Mouse (Mus musculus): ENCODE measurements around the gene Pex5.
"Not testable (repeated sequence)": the region's sequence is repeated elsewhere in the genome, so short reads cannot be mapped to it uniquely, and the experiment has no call there.

The Pex5 gene

DNA sequence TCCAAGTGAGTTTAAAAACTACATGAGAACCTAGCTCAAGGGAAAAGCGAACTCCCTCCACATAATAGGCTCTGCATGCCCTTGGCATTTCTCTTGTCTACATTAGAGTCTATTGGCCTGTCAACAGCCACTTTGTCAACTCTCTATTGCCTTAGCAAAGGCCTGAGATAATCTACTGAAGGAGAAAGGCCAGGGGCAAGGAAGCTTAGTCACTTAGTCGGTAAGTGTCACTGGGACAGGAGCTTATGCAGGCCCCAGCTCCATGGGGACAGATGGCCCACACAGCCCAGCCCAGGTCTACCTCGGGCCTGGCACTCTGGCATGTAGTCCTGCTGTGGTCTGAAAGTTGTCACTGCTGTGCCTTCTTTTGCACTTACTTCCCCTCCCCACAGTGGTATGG lies 11.7 kb upstream of the Pex5 start:
- no peak for DNase-seq

DNA sequence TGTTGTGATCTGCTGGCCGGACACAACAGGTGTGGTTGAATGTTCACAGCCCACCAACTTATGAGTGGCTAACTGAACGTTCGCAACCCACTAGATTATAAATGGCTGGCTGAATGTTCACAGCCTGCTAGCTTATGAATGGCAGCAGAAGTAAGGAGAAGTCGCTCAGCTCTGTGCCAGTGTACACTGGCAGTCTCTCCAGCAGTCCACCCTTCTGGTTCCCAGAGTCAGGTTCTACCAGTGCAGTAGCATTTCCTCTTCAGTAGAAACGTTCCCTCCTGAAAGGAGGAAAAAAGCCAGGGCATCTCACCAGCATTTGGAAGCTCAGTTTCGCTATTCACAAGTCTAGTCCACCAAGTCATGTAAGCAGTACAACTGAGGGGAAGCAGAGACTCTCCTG lies 10.7 kb upstream of the Pex5 start:
- no peak for DNase-seq

DNA sequence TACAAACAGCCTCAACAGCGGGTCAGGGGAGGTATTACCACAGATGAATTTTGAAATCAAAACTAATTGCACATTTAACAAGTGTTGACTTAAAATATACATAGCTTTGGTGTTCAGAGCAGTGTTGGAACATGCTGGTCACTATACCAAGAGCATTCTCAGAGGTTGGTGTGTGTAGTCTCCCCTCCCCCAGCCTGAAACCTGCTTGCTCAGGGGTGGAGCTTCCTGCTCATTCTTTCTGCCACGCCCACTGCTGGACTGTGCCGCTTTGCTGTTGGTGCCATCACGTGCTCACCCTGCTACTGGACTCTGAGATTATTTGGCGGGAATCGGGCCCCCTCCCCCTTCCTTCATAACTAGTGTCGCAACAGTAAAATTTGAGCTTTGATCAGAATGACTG lies 10.2 kb upstream of the Pex5 start:
- DNase-seq, result not testable (repeated sequence)

DNA sequence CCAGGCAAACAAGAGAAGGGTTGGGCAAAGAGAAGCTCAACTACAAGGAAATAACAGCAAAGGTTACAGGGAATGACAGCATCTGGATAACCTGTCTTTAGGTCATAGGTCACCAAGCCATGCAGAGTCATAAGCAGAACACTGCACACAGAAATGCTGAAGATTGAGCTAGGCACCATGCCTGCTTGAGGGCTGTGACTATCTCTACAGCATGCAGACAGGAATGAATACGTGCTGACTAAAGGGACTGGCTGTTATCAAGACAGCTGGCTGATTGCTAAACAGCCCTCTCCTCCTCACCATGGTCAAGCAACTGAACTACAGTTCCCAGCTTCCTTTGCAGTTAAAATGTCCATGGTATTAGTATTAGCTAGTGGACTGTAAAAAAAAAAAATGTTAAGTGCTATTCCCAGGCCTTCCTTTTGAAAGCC lies 9.2 kb upstream of the Pex5 start:
- DNase-seq, result no peak

DNA sequence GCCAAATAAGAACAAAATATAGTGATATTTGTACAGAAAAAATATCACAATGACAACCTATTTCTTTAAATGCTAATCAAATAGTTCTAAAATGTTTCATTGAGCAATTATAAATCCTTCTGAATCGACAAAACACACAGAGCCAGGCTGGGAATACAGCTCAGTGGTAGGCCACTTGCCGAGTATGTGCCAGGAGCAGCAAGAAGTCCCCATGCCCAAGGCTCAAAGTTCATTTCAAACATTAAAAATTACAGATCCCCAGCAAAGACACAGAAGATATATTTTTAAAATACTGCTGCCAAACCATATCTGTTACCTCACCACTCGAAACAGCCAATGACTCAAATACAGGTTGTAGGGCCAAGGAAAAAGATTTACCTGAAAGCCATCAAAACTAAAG lies 3.8 kb upstream of the Pex5 start:
- DNase-seq, result no peak

DNA sequence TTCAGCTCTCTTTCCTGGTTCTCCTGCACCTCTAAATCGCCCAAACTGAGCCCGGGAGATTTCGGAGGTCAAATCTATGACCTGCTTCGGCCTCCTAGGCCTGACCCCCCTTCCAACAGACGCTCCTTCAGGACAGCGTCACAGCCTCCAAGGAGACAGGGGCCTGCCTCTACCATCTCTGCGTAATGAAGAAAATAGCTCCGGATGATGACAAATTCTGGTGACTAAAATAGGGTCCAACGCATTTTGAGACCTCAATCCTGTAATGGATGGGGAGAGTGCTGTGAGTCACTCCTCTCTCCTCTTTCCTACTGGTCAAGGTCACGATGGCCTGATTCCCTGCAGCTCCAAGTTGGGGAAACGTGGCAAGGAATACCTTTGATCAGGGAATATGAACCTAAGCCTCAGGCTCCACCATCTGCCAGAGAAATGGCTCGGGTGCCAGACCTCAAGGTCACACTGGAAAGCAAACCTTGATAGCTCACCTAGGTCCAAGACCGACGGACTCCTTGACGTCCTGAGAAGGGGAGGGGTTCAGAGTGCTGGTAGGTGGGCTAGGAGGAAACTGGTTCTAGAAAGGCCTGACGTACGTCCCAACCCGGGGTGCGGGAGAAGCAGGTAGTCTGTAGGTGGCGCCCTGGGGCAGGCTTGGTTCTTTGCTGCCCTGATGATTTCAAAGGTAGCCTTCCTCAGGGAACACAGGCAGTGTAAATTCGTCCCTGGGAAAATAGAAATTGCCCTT lies 651 bp upstream of the Pex5 start:
- peak; percentile 93 to 95 for DNase-seq

DNA sequence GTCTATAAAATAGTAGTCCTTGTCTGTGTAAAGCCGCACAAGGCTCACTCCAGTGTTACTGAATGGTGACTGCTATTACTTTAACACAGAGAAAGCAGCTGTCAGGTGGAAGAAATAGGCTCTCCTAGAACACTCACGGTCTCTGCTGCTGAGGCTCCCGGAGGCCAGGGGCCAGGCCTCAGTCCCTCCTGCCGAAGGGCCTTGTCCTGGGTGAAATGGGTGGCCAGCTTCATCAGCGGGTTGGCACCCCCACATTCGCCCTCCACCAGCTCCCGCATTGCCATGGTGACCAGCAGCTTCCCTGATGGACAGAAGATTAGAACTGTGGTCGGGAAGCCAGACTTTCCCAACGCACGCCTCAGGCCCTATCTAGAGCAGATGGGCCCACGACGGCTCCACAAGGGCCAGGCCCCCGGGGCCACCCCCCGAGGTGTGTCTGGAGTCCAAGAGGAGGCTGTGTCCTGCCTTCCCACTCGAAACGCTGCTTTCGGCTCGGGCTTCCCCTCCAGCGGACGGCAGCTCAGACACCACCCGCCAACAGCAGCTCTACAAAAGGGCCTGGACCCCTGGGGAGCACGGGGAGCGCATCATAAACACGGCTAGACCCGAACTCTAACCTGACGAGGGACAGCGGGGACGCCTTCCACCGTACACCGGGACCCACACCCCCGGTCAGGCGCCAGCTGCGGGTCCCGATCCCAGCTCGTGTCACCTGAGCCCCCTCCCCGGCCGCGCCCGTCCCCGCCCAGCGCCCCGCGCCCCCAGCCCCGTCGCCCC lies 529 bp downstream of the Pex5 start:
- peak; percentile 74 to 79 for DNase-seq

DNA sequence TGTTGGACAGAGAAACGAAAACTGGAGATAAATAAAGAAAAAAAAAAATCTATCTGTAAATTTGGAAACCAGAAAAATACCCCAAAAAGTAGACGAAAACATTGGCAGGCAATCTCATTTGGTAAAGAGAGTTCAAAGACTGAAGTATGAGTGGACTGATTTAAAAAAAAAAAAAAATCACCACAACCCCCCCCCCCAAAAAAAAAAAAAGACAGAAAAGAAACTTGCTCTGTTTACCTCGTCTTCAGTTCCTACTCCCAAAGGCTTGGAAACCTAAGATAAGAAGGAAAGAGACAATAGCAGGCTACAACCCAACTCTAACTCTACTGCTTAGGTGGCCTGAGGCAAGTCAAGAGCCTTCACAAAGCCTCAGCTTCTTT lies 1.1 kb downstream of the Pex5 start:
- no peak for DNase-seq

DNA sequence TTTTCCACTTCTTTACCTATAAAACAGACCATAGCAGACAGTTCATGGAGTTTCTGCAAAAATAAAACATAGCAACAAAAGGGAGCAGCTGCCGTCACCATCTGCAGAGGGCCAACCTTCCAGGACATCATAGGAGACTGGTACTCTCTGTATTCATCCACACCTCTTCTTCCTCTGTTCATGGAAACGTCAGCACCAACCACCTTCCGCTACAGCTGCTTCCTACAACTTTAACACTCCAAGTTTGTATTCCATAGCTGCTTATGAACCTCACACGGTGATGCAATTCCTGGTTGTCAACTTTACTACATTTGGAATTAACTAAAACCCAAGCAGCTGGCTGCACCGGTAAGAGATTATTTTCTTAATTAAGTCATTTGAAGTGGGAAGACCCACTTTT lies 6.5 kb downstream of the Pex5 start:
- DNase-seq, result no peak

DNA sequence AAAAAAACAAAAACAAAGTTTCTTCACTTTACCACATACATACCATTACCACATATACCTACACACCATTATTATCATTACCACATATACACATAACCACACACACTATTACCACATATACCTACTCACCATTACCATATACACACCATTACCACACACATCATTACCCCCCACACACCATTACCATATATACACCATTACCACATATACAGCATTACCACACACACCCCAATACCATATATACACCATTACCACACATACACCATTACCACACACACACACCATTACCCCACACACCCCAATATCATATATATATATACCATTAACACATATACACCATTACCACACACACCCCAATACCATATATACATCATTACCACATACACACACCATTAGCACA lies 7.7 kb downstream of the Pex5 start:
- DNase-seq, result no peak

DNA sequence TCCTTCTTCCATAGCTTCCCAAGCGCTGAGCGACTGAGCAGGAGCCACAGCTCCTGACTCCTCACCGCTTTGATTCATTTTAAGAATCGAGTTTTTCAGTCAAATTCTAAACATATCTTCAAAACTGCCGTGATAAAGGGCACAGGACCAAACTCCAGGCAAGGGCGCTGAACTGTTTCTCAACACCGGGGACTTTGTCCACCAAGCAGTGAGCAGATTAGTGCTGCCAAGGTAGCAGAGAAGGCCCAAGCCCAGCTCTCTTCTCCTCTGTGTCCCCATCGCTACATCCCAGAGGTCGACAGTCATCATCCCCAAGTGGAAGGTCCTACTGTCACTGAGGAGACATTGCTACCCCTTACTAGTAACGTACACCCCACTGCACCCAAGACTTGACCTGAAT lies 8.5 kb downstream of the Pex5 start:
- no peak for DNase-seq

DNA sequence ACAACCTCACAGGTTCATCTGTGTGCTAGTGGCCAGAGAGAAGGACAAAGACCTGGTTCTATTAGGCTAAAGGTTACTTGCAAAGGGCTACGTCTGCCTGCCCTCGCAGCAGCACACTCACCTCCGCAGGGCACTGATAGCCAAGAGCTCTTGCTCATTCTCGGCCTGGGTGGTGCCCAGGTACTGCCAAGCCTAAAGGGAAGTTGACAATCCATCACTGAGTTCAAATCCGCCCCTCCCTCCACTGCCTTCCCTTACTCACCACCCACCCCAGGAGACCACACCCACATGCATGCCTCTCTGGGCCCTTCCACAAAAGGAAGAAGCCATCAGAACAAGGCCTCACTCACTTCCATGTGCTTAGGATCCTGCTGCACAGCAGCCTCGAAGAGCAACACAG lies 15.1 kb downstream of the Pex5 start:
- DNase-seq, result no peak

DNA sequence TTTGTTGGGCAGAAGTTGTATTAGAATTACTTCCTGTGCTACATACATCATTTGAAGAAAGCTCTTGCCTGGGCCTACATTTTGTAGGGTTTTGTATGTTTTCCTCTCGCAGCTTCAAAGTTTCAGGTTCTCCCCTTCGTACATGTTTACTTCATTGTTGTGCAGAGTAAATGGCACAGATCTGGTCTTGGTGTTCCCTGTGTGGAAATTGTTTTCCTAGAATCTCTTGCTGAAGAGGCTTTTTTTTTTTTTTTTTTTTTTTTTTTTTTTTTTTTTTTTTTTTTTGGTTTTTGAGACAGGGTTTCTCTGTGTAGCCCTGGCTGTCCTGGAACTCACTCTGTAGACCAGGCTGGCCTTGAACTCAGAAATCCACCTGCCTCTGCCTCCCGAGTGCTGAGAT lies 19.9 kb downstream of the Pex5 start:
- not testable (repeated sequence) for DNase-seq

DNA sequence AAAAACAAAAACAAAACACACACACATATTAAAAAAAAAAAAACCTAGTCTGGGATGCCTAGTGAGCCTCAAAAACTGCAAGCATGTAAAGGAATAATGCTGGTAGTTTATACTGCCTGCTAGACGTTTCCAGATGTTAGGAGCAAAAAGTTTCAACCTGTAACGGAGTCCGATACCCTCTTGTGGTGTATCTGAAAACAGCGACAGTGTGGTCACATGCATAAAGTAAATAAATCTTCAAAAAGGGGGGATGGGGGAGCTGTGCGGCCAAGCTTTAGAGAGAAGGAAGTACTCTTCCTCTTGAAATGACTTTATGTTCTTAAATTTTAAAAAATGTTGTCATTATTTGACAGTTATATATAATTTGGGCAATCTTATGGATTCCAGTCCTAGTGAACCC lies 34.7 kb downstream of the Pex5 start:
- DNase-seq, result no peak

DNA sequence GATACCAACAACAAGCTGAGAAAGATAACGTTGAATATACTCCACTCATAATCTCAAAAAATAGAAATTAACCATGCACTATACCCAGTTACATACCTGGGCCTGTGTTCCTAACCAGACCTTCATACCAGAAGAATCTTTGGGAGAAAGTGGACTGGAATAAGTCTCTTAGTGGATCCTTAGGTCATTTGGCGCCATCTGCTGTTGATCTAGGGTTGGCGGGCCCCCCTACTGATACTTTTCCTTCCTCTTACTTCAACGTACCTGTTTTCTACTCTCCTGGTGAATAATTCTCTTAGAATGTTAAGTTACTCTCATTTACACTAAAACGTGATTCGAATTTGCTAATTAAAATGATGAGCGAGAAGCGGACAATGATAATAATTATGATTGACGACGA lies 35.5 kb downstream of the Pex5 start:
- DNase-seq, result peak; percentile 70 to 82

DNA sequence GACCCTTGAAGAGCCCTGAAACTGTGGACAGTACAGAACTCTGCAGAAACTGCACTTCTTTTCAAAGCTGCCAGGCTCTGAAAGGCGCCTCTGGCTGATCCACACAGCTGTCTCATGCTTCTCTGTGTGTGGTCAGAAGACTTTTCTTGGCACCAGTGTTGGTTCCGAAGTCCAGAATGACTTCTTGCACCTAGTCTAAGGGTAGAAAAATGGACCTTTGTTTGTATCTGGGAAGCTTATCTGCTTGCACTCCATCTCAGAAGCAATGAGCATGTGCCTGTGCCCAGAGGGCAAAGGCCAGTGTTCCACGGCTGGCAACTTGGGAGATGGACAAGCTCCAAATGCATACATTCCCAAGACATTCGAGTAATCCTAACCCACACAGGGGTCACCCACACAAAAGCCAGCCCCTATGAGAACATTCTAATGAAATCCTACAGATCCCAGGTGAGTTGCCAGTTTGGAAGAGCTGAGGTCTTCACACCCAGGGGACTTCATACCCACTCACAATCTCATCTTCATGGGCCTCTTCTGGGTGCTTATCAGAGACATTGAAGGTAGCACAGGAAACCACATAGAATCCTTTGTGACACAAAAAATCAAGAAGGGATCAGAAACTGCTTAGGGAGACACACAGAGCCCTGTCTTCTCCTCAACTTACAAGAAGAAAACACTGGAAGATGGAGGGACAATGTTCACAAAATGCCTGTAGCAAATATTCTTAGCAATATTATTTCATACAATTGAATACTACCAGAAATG lies 37.2 kb downstream of the Pex5 start:
- no peak for DNase-seq

DNA sequence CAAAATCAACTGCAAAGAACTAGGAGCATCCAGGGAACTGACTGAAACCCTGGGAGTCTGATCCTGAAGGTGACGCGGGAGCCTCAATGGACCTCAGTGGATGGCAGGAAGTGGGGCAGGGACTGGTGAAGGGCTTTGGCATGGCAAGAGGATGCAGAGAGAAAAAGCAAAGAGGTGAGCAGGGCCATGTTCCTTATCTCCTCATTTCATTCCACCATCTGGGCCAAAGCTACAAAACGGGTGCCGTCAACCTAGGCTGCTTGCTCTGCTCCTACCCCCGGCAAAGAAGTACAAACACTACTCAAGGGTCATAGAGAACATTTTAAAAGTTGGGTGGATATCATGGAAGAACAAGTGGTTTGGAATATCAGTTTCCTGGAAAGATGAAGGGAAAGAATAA lies 38.6 kb downstream of the Pex5 start:
- DNase-seq, result no peak

DNA sequence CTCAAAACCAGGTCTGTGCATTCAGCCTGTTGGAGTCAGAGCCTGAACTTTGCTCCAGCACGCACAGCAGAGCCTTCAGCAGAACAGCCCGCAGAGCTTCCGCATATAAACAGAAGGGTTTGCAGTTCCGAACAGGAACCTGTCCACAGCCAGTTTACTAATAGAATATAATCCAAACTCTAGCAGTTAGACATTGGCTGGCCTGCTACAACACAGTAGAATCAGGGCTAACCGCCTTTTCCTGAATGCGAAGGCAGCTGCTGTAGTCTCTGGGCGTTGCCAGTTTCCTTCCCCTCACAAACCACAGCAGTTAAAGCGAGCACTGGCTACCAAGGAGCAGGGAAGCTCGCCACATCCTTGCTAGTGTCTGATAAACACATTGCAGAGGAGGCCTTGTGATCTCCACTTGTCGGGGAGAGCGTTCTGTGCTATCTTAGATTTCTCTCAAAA lies 39.4 kb downstream of the Pex5 start:
- no peak for DNase-seq

DNA sequence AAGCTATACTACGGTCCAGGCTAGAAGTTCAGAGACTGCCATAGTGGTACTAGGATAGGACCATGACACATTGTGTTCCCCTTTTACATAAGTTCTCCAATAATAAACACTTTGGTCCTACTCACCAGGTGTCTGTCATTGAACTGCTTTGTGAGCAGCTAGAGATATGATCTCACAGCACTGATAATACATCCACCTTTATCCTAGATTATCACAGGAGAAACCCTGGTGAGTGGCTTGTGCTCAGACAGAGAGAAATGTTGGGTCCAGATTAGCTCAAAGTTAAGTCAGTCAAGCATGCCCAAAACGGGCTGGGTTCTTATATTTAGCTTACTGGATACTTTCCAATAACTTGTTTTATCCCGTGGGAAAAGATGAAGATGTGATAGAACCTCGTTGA lies 40.2 kb downstream of the Pex5 start:
- DNase-seq, result no peak

DNA sequence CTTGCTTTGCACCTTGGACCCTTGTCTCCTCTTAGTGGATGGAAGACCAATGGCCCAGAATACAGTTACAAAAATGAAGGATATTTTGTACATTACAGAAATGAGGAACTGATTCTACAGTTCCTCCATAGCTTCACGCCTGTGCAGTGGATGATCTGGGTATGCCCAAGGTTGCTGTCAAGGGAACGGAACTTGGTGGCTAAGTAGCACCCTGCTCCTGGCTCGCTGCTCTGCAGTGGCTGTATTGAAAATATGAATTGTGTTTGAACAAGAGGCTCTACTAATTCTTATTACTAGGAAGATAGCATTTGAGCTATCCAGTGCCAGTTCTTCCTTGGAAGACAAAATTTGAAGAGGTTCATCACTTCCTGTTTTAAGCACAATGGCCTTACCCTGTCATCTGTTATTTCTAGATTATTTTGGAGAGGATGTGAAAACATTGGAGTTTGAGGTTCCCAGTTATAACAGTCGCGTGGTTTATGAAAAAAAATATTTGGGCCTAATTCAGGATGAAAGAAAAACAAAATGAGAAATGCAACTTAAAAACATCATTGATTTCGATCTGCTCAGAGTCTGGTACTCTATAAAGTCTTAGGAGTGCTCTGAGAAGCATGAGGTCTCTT lies 41.2 kb downstream of the Pex5 start:
- no peak for DNase-seq

DNA sequence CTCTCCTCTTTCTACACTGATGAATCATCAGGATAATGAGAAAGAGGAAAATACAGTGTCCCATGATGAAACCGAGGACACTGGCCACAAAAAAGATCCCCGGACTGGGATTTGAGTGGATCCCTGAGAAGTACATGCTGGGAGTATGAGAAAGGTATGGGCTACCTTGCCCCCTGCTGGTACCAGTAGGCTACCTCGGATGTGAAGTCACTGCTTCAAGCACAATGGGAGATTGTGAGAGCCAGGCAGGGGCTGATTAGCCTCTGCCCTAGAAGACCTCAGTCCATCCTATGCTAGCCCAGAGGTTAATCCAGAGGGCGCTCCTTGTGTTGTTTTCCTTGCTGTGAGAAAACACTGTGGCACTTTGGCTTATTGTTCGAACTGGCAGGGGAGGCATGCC lies 50.5 kb downstream of the Pex5 start:
- DNase-seq, result no peak

DNA sequence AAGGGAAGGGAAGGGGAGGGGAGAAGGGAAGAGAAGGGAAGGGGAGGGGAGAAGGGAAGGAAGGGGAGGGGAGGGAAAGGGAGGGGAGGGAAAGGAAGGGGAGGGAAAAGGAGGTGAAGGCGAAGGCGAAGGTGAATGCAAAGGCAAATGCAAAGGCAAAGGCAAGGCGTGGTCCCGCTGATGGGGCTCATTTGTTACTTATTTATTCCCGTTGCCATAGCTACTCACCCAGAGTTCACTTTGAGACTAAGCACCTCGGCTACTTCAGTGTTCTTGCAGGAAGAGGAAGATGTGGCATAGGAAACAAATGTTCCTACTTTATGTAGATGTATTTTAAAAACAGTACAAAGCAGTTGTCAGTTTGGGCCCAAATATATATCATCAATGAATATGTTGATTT lies 54.3 kb downstream of the Pex5 start:
- DNase-seq, result no peak

DNA sequence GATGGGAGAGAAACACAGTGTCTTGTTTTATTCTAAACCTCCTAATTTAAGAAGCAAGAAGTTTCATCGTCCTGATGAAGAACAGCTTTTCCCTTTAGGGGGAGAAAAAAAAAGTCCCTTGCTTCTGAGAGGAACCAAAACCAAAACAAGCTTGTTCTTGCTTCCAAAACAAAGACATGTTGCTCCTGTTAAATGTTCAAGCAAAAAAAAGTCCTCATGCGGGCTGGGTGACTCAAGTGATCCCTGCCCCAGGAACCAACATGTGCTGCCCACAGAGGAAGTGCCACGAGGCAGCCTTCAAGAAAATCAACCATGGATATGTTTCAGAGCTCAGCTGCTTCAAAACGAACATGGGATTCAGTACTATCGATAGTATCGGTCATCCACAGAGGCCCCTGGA lies 55.9 kb downstream of the Pex5 start:
- DNase-seq, result no peak

Data from cerebellum, postnatal 14 days (tissue).